Mouse (Mus musculus) adipocyte (in vitro differentiated cells): ENCODE results near the gene Sh3rf1.
A peak's percentile ranks its signal among the peaks of the same experiment; 100 is the strongest.

Source experiments
- DNase-seq: peaks from one replicate; pipeline ENCODE4 v3.0.0-alpha.2; 2016; ENCODE audit warnings: low spot score

Sh3rf1 gene

DNA sequence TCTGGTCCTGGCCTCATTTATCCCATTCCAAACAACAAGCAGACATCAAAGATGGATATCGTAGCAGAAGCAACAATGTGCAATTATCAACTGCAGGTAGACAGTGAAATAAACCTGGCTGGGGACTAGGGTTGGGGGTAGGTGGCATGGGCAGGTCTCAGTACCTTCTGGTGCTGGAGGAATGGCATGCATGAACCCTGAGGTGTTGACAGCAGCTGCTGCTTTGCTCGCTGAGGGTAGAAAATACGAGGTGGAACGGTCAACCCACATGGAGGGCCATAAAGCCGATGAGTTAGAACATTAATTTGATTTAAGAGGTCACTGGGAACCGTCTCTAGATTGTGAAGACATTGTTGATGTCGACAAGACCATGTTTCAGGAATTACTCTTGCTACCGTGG is 98.8 kb downstream of the Sh3rf1 start:
- DNase-seq: no peak

DNA sequence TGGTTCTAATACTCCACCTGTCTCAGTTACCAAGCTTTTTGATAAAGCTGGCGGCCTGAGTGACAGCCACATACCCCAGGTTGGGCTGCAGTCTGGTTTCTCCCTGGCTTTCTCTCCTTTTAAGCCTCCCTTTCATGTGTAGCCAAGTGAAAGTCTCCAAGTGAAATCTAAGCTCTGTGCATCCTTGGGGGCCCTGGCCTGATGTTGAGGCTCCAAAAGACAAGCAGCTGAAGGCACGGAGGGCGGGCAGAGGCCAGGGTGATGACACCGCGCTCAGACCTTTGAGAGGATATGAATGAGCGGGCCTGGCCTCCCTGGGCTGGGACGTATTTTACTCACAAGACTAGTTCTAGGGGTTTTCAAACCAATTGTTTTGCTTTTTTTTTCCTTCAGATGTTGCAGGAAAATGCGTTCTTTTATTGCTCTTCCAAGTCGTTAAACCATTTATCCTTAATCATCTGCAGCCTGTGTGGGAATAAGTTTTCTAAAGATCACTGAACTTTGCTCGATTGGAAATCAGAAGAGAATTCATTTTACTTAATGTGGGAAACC is 100.8 kb downstream of the Sh3rf1 start:
- no peak for DNase-seq

DNA sequence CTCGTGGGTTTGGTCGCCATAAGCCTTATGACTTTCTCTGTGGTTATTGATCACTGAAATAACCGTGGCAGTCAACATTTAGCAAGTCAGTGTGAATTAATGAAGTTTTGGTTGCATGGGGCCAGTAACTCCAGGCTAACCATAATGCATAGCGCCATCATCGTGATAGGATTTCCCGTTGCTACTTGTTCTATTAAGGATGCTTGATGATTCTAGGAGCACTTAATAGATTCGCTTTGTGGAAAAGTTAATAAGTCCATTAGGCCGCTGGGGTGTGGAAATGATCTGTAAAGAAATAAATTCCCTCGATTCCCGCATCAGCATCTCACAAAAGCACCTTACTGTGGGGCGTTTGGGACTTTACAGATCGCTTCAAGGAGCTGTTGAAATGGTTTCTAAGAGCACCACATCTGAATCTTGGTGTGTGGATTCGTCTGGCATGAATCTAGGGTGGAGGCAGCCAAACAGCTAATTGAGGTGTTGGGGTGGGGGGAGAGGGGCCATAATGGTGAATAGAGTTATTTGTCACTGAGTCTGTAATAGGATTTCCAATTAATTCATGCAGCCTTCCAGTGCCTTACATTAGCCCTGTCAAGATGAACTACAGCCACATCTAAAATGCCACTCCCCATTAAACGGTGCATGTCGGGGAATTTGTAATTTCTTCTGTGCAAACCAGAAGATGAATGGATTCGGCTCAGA is 101.5 kb downstream of the Sh3rf1 start:
- no peak for DNase-seq

DNA sequence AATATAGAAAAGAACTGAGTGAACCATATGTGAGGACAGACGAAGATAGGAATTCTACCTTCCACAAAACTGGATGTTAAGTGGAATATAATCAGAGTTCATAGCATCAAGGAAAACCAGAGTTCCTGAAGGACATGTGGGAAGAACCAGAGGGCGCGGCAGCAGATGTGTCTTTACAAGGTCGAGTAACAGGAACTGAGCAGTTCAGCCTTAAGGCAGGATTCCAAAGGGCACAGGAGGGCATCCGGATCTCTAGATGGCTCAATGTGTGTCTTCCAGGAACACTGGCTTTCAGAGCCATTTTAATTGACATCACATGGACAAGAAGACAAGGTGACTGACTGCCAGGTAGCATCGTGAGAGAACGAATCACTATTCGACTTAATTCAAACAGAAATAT is 102.6 kb downstream of the Sh3rf1 start:
- DNase-seq: no peak

DNA sequence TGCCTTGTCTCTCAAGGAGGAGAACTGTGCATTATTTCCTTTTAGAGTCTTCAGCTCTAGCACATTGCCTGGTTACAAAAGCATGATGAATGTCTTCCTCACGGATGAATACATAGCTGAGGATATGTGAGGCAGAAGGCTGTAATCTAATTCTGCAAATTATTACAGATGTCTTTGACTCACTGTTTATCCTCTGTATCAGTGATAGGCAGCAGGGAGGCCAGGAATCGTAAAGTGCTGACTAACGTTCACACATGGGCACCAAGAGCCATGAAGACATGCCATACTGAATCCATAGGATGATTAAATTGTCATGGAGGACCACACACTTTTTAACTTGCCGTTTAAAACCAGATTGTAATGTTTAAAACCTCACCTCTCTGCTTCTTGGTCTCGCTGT is 103.7 kb downstream of the Sh3rf1 start:
- DNase-seq: no peak

DNA sequence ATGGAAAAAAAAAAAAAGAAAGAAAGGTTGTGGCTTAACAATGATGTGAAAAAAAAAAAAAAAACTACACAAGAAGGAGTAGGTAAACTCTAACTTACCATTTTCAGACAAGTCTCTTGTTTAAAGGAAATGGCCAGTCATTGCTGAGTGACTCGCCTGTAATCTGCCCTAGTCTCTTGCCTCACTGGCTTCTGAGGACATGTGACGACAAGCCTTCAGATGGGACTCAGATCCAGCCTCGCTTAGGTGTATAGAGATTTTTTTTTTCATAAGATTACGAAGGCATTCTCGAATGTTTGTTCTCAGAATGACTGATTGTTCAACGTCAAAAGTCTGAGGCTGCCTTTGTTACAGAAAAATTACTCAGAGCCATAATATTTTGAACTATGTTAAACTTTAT is 116.0 kb downstream of the Sh3rf1 start:
- DNase-seq: peak; percentile 17

DNA sequence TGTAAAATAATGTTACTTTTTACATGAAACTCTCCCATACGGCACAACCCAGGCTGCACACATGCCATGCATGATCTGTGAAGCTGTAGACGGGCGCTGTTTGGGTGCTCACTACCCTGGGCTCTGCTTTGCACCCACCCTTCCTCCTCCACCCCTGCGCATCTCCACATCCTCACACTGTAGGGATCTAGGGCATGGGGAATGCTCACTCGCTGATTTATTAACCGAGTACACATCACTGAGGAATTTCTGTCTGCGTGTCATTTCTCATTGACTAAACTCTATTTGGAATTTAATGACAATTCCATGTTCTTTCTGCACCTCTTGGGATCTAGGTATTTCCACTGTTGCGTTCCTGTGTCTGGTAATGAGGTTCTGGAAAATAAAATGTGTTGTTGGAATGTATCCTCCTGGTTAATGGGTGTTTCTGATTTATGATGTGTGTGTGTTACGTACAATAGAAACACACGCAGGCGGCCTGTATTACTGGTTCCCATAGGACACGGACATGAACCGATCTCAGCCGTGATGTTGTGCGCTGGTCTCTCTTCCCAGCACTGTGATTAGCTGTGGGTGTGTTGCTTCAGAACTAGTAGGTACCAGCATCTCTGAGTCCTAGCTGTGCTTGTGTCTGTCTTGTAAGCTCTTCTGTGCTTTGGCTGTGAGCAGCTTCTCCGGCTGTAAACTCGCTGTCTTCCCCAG is 116.8 kb downstream of the Sh3rf1 start:
- DNase-seq: no peak

DNA sequence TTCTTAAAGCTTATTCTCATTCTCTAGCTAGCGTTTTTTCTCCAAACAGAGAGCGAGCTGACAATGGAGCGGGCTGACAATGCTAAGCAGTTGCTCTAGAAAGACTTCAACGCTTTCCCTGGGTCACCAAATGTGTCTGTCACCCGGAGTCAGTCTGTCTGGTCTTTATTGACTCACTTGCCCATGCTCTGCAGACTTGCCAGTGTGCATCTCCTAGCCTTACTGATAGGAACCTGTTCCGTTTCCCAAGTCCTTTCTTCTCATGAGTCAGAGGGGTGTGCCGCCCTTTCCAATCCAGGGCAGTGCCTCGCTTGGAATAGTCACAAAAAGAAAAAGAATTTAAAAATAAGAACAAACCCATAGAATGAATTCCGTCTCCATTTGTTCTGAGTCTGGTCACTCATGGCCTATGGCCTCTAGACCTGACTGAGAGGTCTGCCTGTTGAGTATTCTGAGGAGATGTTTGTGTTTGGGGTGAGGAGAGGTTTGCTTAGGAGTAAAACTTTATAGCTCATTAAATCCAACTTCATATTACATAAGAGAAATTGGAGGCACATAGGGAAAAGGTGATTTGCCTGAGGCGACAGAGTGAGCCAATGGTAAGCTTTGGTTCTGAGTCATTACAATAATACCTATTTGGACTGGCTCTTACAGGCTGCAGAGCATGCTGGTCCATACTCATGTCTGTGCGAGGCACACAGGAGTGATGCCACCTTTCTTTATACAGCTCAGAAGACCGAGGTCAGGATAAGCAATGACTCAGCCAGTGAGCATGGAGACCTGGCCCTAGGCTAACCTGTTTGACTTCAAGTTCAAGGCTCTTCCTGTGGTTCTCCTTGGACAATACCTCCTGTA is 118.1 kb downstream of the Sh3rf1 start:
- no peak for DNase-seq

DNA sequence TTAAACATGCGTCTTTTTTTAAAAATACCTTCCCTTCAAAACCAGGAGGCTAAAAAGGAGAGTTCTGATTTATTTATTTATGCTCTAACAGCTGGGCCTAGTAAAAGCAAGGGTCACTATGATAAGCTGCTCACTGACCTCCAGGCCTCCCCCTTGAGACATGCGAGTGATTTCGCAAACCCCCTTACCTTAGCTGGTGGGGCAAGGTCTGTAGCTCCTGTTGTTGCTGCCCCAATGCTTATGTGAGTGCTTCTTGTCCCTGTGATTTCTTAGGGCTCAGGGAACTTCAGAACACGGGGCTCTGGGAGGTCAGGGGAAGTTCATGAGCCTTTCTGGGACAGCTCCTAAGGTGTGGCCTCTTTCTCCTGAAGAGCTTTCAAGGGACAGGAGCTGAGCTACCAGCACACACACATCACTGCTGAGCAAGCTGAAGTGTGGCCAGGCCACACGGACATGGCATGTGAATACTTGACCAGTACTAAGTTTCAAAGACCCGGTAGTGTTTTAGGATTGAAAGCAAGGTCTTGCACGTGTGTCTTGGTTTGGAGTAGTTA is 118.9 kb downstream of the Sh3rf1 start:
- DNase-seq: no peak

DNA sequence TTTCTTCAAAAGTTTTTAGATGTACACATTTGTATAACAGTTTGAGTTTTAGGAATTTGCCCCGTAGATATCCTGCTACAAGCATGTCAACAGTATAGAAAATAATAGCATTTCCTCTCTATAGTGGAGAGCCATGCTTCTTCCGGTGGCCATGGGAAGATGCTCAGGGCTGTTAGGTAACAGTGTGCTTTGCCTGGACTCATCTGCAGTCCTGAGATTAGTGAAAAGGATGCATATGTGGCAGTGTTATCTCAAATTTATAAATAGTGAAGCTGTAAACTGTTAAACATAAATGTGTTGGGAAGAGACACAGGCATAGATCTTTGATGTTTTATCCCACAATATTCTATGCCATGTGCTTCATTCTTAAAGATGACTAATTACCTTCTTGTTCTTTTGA is 120.8 kb downstream of the Sh3rf1 start:
- DNase-seq: no peak

DNA sequence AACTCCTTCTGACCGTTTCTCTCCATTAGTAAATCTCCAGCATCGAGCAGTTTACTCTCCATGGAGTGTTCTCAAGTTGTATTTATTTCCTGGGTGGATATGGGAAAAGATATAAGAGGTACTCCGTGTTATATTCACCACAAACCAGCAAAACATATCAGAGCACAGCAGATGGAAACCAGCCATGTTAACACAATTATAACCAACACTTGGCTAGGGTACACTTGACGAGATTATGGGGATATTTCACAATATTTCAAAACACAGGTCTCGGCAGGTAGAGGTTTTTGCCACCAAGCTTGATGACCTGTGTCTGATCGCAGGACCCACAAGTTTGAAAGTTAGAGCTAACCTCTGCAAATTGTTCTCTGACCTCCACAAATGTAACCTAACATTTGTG is 123.3 kb downstream of the Sh3rf1 start:
- no peak for DNase-seq

DNA sequence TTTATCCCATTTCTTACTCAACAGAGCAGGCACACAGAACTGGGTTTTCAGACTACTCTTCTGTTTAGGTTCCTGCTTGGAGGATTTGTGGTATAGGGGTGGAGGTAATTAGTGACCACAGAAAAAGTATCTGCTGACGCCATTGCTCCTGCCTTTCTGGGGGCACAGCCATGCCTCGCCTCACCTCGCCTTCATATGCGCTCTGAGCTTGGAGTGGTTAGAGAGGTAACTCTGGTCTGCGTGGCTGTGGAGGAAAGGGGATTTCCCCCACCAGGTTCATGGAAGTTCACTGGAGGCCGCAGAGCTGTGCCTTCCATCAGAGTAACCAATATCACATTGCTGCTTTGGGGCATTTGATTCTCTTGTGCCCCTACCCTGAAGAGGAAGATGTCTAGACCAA is 123.9 kb downstream of the Sh3rf1 start:
- DNase-seq: no peak

DNA sequence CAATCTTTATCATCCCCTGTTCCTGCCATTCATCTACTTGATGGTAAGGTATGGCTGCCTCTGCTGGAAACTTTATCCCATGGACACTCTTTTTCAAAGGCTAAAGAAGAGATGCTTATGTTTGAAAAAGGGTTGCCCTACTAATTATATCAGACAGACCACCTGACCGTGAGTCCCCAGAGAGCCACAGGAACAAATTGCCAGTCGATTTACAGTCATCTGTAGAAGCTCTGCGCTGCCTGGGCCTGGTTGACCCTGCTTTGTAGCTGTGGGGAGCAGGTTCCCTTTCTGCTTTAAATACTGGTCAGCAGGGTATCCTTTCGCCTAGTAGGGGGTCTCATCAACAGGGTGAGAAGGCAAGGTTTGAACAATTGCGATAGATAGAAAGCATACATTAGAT is 124.4 kb downstream of the Sh3rf1 start:
- no peak for DNase-seq

DNA sequence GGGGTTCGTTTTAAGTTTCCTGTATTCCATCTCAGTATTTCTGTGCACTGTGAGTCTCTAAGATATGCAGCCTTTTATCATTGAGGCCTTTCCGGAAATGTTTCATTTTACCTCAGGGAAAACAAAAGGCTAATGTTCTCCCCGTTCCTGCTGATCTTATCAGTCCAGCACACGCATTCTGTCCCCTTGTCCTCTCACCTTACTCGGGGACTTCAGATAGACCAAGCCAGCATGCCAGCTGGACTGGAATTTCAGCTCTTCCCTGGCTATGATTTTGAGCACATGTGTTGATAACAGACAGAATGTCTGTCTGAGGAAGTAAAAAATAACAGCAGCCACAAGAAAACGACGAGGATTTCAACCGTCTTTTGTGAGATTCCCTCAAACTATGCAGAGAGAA is 124.8 kb downstream of the Sh3rf1 start:
- no peak for DNase-seq

DNA sequence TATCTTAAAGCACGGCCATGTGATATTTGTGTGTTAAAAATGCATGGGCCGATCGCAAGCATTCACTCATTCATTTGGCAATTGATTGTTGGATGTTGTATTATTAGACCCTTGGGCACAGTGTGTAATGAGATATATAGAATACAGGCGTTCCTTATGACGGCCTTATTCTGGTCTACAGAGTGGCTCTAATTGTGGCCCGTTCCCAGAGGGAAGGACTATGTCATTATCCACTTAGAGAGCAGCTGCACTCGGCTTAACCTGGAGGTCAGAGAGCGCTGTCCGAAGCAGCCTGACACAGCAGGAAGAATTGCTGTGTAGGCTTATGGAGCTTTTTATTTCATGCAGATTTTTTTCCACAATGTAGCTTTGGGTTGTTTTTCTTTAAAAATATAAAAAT is 126.8 kb downstream of the Sh3rf1 start:
- no peak for DNase-seq

DNA sequence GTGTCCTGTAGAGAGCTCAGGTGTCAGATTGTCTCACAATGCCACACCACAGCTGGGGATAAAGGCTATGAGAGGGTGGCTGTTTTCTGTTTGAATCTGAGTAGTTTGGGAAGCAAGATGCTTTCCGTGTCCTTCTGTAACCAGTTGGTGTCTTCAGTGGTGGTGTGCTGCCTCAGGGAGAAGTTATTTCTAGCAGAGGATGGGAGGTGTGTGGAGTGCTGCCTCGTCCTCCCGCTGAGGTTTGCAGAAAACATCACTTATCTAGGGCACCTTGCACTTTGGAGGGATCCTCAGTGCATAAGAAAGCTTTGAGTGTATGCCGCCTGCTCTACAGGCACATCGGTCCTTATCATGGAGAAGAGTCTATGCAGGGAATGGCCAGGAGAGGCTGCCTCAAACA is 128.0 kb downstream of the Sh3rf1 start:
- no peak for DNase-seq

DNA sequence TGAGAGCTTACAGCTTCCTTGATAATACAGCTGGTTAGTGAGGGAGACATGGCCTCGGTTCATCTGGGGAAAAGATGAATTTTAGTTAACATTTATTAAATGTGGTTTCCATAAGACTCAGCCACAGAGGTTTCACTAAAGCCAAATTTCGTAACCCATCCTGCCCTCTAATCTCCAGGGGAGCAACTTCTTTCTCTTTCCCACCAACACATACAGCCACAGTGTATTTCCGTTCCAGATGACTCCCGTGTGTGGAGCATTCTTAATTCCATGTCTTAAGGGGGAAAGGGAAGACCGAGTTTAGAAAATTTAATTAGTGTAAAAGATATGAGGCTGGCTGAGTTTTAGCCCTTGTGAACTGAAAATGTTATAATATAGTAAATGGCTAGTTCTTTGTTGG is 131.8 kb downstream of the Sh3rf1 start:
- DNase-seq: peak; percentile 56

DNA sequence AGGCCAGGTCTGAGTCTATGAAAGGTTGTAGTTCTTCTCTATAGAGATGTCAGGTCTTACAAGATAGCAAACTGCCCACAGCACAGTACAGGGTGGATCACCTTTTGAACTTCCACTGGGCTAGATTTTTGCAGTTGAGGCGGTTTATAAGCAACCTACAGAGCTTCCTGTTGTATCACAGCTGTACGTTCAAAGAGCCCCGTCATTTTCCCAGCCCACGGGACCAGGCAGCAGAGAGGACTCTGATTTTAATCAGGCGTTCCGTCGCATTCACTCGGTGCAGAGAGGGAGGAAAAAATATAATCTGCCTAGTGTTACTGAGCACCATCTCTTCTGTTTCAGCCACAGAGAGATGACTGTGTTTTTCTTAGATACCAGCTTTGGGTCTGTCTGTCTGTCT is 135.3 kb downstream of the Sh3rf1 start:
- no peak for DNase-seq

DNA sequence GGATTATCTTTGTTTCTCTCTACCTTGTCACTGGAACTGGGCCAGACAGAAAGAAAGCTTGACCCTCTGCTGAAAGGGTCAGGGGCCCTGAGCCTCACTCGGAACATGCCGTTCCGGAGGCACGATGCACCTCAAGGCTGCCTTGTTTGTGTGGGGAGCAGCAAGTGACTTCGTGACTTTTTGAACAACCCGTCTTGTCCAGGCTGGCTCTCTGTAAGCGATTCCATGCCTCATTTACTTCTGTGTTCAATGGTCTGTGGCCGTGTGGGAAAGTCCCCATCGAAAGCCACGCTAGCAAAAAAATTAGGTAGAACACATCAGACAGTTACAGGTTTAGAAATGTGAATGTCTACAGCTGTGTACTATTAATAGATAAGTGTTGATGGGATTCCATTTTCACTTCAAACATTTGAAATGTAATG is 136.2 kb downstream of the Sh3rf1 start:
- DNase-seq: no peak

DNA sequence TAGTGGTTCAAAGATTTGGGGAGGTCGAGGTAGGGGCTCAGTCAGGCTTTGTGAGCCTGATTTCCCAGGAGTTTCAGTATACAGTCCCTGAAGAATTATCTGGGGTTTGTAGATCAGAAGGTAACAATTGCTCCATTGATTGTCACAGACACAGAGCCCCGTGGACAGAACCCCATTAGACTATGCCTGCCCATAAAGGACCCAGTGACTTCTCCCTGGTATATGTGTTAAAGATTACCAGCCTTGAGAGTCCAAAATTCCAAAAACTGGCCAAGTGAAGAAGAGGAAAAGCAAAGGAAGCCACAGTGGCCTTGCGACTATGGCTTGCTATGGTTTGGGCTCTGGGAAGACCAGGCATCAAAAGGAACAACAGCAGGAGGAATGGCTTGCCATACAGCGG is 136.7 kb downstream of the Sh3rf1 start:
- no peak for DNase-seq

DNA sequence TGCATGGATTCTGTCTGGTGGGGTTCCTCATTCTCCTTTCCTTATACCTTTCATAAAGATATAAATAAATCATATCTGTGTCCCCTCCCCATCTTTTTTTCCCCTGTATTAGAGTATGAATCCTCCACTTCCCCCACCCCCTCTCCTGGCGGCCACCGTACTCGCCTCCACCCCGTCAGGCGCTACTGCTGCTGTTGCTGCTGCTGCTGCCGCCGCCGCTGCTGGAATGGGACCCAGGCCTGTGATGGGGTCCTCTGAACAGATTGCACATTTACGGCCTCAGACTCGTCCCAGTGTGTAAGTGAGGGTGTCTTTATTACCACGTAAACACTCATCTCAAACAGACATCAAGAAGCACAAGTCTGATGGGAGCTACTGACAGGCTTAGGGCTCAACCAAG is 137.8 kb downstream of the Sh3rf1 start:
- DNase-seq: no peak

DNA sequence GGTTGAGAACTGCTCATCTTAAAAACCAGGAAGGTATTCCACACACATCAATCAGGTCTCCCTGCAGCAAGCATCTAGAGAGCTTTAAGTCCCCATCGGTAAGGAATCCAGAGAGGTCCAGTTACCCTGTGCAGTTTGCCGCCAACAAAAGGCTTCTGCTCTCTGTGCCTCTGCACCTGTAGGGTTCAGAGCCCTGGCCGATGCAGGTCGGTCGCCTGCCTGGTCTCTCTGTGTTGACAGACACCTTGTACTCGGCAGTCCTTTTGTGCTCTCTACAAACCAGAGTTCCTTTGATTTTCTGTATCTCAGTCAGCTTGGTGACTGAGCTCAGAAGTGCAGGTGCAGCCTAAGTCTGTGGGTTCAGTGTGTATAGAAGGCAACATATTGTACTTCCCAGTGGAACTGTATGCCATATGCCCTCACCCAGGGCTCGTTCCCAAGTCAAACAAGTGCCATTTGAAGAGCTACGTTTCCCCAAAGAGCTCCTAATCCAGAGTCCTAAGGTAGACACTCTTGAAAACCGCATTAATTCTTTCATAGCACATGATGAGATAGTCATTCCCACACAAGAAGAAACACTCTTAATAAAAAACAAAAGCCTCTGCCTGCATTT is 138.7 kb downstream of the Sh3rf1 start:
- DNase-seq: no peak
